Mouse (Mus musculus) mouse embryonic stem cell (cell line): Measurements from ENCODE around the gene Tnfrsf22.
"Not testable (repeated sequence)": the region's sequence is repeated elsewhere in the genome, so short reads cannot be mapped to it uniquely, and the experiment has no call there.

ENCODE experiments used
- in situ Hi-C, 2 experiments: fragments of 300-500 bp; cut with MboI; formaldehyde crosslinking; loops; 1 replicate in 1 of 2; 3 replicates in 1 of 2; pipeline ENCODE4 v1.14.3; 2019 to 2020; ENCODE audit warnings: low sequenced_read_pairs in 2 of 2, low pct_unique_long_range_greater_than_20kb in 1 of 2, mixed read lengths in 1 of 2; ENCODE audit not compliant: unreplicated experiment in 1 of 2

The Tnfrsf22 gene

GRCm38 (mm10) chr7:143649769-143650346, 397 bp upstream of the Tnfrsf22 start:
- in situ Hi-C loops, result not testable (repeated sequence)

- in situ Hi-C loops, result not testable (repeated sequence)
Measured at GRCm38 (mm10) chr7:143643949-143644348, 5.5 kb downstream of the Tnfrsf22 start.

GRCm38 (mm10) chr7:143636674-143637073, 12.8 kb downstream of the Tnfrsf22 start:
- in situ Hi-C loops, result no loop called here

- in situ Hi-C loops, result no loop called here
Measured at GRCm38 (mm10) chr7:143631503-143631902, 18.0 kb downstream of the Tnfrsf22 start.

- in situ Hi-C loops, result no loop called here
Measured at GRCm38 (mm10) chr7:143629501-143629900, 20.0 kb downstream of the Tnfrsf22 start.

- in situ Hi-C loops, result no loop called here
Measured at GRCm38 (mm10) chr7:143628540-143628939, 20.9 kb downstream of the Tnfrsf22 start, which contains the start of gene Tnfrsf26. Gene Tnfrsf26 (minus strand): TSS chr7:143628722.

GRCm38 (mm10) chr7:143627555-143628286, 21.7 kb downstream of the Tnfrsf22 start:
- in situ Hi-C loops, result no loop called here

- in situ Hi-C loops, result no loop called here
Measured at GRCm38 (mm10) chr7:143626178-143626577, 23.3 kb downstream of the Tnfrsf22 start.

- in situ Hi-C loops, result no loop called here
Measured at GRCm38 (mm10) chr7:143625151-143625550, 24.3 kb downstream of the Tnfrsf22 start.

- in situ Hi-C loops, result no loop called here
Measured at GRCm38 (mm10) chr7:143624561-143624960, 24.9 kb downstream of the Tnfrsf22 start.

- in situ Hi-C loops, result no loop called here
Measured at GRCm38 (mm10) chr7:143620951-143621350, 28.5 kb downstream of the Tnfrsf22 start.

GRCm38 (mm10) chr7:143614404-143615135, 34.9 kb downstream of the Tnfrsf22 start:
- in situ Hi-C loops, result loop anchor here in 1 of 2 experiments (5.0 to 10.0 kb wide), 2 partner anchors 83 to 150 kb away; partner anchors contain the start of gene Mrgprg

GRCm38 (mm10) chr7:143612215-143612614, 37.2 kb downstream of the Tnfrsf22 start:
- in situ Hi-C loops, result loop anchor here in 1 of 2 experiments (5.0 to 10.0 kb wide), 2 partner anchors 85 to 153 kb away; partner anchors contain the start of gene Mrgprg

GRCm38 (mm10) chr7:143605321-143605720, 44.1 kb downstream of the Tnfrsf22 start:
- in situ Hi-C loops, result loop anchor here in 1 of 2 experiments (5.0 kb wide), 1 partner anchor 92 kb away; no protein-coding TSS in a partner anchor

GRCm38 (mm10) chr7:143604889-143605288, 44.6 kb downstream of the Tnfrsf22 start:
- in situ Hi-C loops, result loop anchor here in 1 of 2 experiments (5.0 kb wide), 1 partner anchor 92 kb away; no protein-coding TSS in a partner anchor

GRCm38 (mm10) chr7:143601705-143602104, 47.8 kb downstream of the Tnfrsf22 start:
- in situ Hi-C loops, result no loop called here

- in situ Hi-C loops, result no loop called here
Measured at GRCm38 (mm10) chr7:143600231-143600740, 49.2 kb downstream of the Tnfrsf22 start.

GRCm38 (mm10) chr7:143599428-143600230, 49.8 kb downstream of the Tnfrsf22 start, which contains the start of gene Cars:
Gene Cars (minus strand): TSS chr7:143600090.
- in situ Hi-C loops, result no loop called here
